Mouse (Mus musculus) MEL (cell line): ENCODE measurements around the gene Rtn4rl2. TPM values are rescaled to one million over a fixed set of nuclear protein-coding genes. Genes with fewer than 3 reads are reported as not detected.

ENCODE experiments used
- DNase-seq: peaks from one replicate; pipeline ENCODE4 v3.0.0; 2011; ENCODE audit warnings: low read depth, low spot score
- H3K27ac ChIP-seq: 2 replicates; pipeline ENCODE4 v1.5.1; 2012; ENCODE audit warnings: low read depth, mild to moderate bottlenecking, control low read depth, low read length, moderate library complexity; ENCODE audit not compliant: control insufficient read depth
- H3K27me3 ChIP-seq, 2 experiments: fragments of 150-350 bp in 1 of 2; sonication (generic) in 1 of 2; 2 replicates each; pipeline ENCODE4 v1.6.1; 2012; ENCODE audit warnings: low read length in 2 of 2, mild to moderate bottlenecking in 2 of 2, improper control_type of control experiment in 1 of 2, moderate library complexity in 1 of 2; ENCODE audit not compliant: insufficient read depth in 2 of 2, control insufficient read depth in 1 of 2
- H3K36me3 ChIP-seq, 2 experiments: 2 replicates each; pipeline ENCODE4 v1.6.1; 2012 to 2014; ENCODE audit warnings: low read length in 2 of 2, improper control_type of control experiment in 1 of 2, inconsistent platforms in 1 of 2, mild to moderate bottlenecking in 1 of 2; ENCODE audit not compliant: insufficient read depth in 2 of 2, control insufficient read depth in 1 of 2
- H3K4me1 ChIP-seq, 2 experiments: fragments of 150-350 bp in 1 of 2; sonication (generic) in 1 of 2; 2 replicates each; pipeline ENCODE4 v1.6.1; 2012; ENCODE audit warnings: low read length in 2 of 2, improper control_type of control experiment in 1 of 2, mild to moderate bottlenecking in 1 of 2; ENCODE audit not compliant: insufficient read depth in 2 of 2, control insufficient read depth in 1 of 2
- H3K4me3 ChIP-seq, 2 experiments: fragments of 150-350 bp in 1 of 2; sonication (generic) in 1 of 2; 2 replicates each; pipeline ENCODE4 v1.5.1; 2012; ENCODE audit warnings: low read depth in 2 of 2, low read length in 2 of 2, mild to moderate bottlenecking in 2 of 2, moderate library complexity in 2 of 2, control low read depth in 1 of 2, improper control_type of control experiment in 1 of 2; ENCODE audit not compliant: control insufficient read depth in 1 of 2, insufficient read depth in 1 of 2
- H3K79me2 ChIP-seq: 2 replicates; pipeline ENCODE4 v1.6.1; 2012; ENCODE audit warnings: mild to moderate bottlenecking, low read length, moderate library complexity; ENCODE audit not compliant: control insufficient read depth, poor library complexity, insufficient read depth
- H3K9ac ChIP-seq: 2 replicates; pipeline ENCODE4 v1.6.1; 2012; ENCODE audit warnings: low read depth, mild to moderate bottlenecking, control low read depth, low read length, moderate library complexity; ENCODE audit not compliant: control insufficient read depth, poor library complexity, severe bottlenecking
- H3K9me3 ChIP-seq: fragments of 150-350 bp; sonication (generic); replicated peaks from 2 replicates; pipeline ENCODE4 v1.6.1; 2012; ENCODE audit warnings: mild to moderate bottlenecking, low read length, improper control_type of control experiment, moderate library complexity; ENCODE audit not compliant: insufficient read depth
- CTCF ChIP-seq, 3 experiments: IDR thresholded peaks in 2 of 3; conservative IDR thresholded peaks in 1 of 3; 2 replicates each; pipeline ENCODE4 v1.5.1; 2011 to 2012; ENCODE audit warnings: low read length in 3 of 3, low read depth in 2 of 3, mild to moderate bottlenecking in 2 of 3, improper control_type of control experiment in 1 of 3, inconsistent platforms in 1 of 3, mixed read lengths in 1 of 3, moderate library complexity in 1 of 3; ENCODE audit not compliant: control insufficient read depth in 1 of 3, insufficient read depth in 1 of 3, poor library complexity in 1 of 3, severe bottlenecking in 1 of 3
- E2F4 ChIP-seq: IDR thresholded peaks from 2 replicates; pipeline ENCODE4 v1.6.1; 2011; ENCODE audit warnings: low read depth, low read length, improper control_type of control experiment, borderline replicate concordance
- ELF1 ChIP-seq: IDR thresholded peaks from 2 replicates; pipeline ENCODE4 v1.6.1; 2014; ENCODE audit warnings: low read depth, mild to moderate bottlenecking, inconsistent platforms, low read length, improper control_type of control experiment, moderate library complexity
- ETS1 ChIP-seq: IDR thresholded peaks from 2 replicates; pipeline ENCODE4 v1.6.1; 2012; ENCODE audit warnings: low read depth, mild to moderate bottlenecking, inconsistent platforms, low read length, improper control_type of control experiment, moderate library complexity
- GABPA ChIP-seq: IDR thresholded peaks from 2 replicates; pipeline ENCODE4 v1.6.1; 2012; ENCODE audit warnings: low read depth, mild to moderate bottlenecking, inconsistent platforms, low read length, improper control_type of control experiment, moderate library complexity
- HCFC1 ChIP-seq: IDR thresholded peaks from 2 replicates; pipeline ENCODE4 v1.6.1; 2012; ENCODE audit warnings: low read depth, mild to moderate bottlenecking, inconsistent platforms, low read length, improper control_type of control experiment, moderate library complexity
- KAT2A ChIP-seq: conservative IDR thresholded peaks from 2 replicates; pipeline ENCODE4 v1.6.1; 2012; ENCODE audit warnings: low read depth, low read length, improper control_type of control experiment, inconsistent platforms
- MXI1 ChIP-seq: IDR thresholded peaks from 2 replicates; pipeline ENCODE4 v1.6.1; 2011; ENCODE audit warnings: mild to moderate bottlenecking, low read depth, low read length, improper control_type of control experiment
- NRF1 ChIP-seq: IDR thresholded peaks from 2 replicates; pipeline ENCODE4 v1.6.1; 2014; ENCODE audit warnings: low read depth, mild to moderate bottlenecking, inconsistent platforms, low read length, improper control_type of control experiment, moderate library complexity; ENCODE audit not compliant: poor library complexity, insufficient read depth, severe bottlenecking
- RAD21 ChIP-seq: IDR thresholded peaks from 2 replicates; pipeline ENCODE4 v1.6.1; 2011; ENCODE audit warnings: mild to moderate bottlenecking, low read depth, low read length, improper control_type of control experiment
- RCOR1 ChIP-seq: IDR thresholded peaks from 2 replicates; pipeline ENCODE4 v1.6.1; 2012; ENCODE audit warnings: low read depth, mild to moderate bottlenecking, inconsistent platforms, low read length, improper control_type of control experiment
- SIN3A ChIP-seq: IDR thresholded peaks from 2 replicates; pipeline ENCODE4 v1.6.1; 2012; ENCODE audit warnings: low read length, improper control_type of control experiment, inconsistent platforms
- SMC3 ChIP-seq: IDR thresholded peaks from 2 replicates; pipeline ENCODE4 v1.6.1; 2011; ENCODE audit warnings: low read depth, low read length, improper control_type of control experiment
- TAL1 ChIP-seq: IDR thresholded peaks from 2 replicates; pipeline ENCODE4 v1.6.1; 2012; ENCODE audit warnings: mild to moderate bottlenecking, inconsistent platforms, low read length, moderate library complexity, mixed read lengths
- TCF12 ChIP-seq: IDR thresholded peaks from 2 replicates; pipeline ENCODE4 v1.6.1; 2014; ENCODE audit warnings: low read depth, mild to moderate bottlenecking, inconsistent platforms, low read length, improper control_type of control experiment, moderate library complexity
- ZC3H11A ChIP-seq: IDR thresholded peaks from 2 replicates; pipeline ENCODE4 v1.6.1; 2012; ENCODE audit warnings: low read depth, mild to moderate bottlenecking, inconsistent platforms, low read length, improper control_type of control experiment
- ZNF384 ChIP-seq: IDR thresholded peaks from 2 replicates; pipeline ENCODE4 v1.6.1; 2012; ENCODE audit warnings: low read depth, mild to moderate bottlenecking, inconsistent platforms, low read length, improper control_type of control experiment
- polyA plus RNA-seq, 2 experiments: library from polyadenylated mRNA; stranded (reverse) in 1 of 2; unstranded in 1 of 2; fragments of >175 nt in 1 of 2; fragments of >200 nt in 1 of 2; gene quantifications; 2 replicates each; pipeline versions ENCODE4 v1.2.1 to v1.2.4; 2012; ENCODE audit warnings: low replicate concordance in 2 of 2, low read depth in 1 of 2; ENCODE audit not compliant: insufficient read length in 2 of 2, insufficient read depth in 1 of 2, missing spikeins in 1 of 2
- total RNA-seq: library from RNA; depleted of rRNA; stranded (reverse); fragments of 300-350 nt; gene quantifications from 2 replicates; pipeline ENCODE4 v1.2.3, GENCODE M21; 2012

Gene Rtn4rl2
- total and polyA plus RNA-seq, 3 experiments = 0.12 to 1.1 TPM; not detected in 1

DNA sequence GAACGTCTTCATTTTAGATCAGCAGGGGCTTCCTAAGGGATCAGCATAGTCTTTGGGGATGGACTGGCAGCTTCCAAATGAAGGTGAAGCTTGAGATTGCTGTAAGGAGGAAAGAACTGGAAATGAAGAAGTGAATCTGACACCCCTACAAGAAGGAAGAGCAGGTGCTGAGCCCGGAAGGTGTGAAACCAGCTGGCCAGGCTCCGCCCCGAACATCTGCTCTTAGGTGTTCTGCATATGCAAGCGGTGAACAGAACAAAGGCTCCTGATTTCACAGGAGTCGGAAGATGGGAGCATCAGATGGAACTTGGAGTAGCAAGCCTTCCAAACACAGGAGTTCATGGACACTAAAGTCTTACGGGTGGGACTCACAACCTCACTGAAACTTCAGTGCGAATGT is 49.4 kb downstream of the Rtn4rl2 start:
- Histone ChIP-seq H3K9me3 (no peaks in the 10 kb centered on the region), H3K36me3 (peaks cover 0 to 3% of the 10 kb centered on the region in 2 experiments; a peak in 2 of 4 replicates), H3K27ac (no peak overlapping the region), H3K79me2 (peaks cover 27% of the 10 kb centered on the region), H3K27me3 (no peaks in the 10 kb centered on the region), H3K9ac (no peak overlapping the region), H3K4me1 (peaks cover 0 to 8% of the 10 kb centered on the region in 2 experiments; a peak in 2 of 4 replicates), H3K4me3 (no peak overlapping the region)
- no peak for DNase-seq
- TF ChIP-seq TAL1 = no peak
- no peak for TF ChIP-seq NRF1
- no peak for TF ChIP-seq HCFC1
- TF ChIP-seq E2F4 = no peak

DNA sequence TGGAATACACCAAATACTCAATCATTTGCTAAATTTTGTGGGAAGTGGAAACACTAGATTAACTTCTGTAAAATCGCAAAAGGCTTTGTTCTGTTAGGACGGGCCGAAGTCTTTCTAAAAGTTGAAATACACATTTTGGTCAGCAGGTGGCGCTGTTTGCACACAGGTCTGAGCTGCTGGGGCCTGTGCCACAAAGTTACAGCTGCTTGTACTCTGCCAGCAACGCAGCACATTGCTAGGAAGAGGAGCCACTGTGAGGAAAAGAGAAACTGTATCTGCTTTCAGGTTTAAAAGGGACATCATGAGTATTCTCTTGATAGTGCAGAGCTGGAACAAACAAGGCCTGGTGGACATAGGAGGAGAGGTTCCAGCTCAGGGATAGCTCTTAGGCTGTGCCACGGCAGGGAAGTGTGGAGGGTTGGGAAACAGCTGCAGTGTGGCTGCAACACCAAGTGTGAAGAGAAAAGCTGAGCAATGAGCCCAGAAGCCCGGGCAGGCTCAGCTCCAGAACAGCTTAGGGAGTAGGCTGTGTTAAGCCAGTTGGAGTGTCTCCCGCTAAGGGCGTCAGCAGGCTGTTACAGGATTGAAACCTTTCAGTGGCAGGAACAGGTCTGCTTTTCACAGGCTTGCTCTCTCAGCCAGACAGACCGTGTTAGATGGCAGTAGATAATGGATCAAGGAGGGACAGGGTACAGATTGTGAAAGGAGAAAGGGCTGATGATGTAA is 54.7 kb downstream of the Rtn4rl2 start:
- no peak overlapping the region for H3K4me3 ChIP-seq
- peaks cover 0 to 9% of the 10 kb centered on the region in 2 experiments; a peak in 1 of 4 replicates for H3K4me1 ChIP-seq
- H3K27me3 ChIP-seq = no peaks in the 10 kb centered on the region
- no peak overlapping the region for H3K9ac ChIP-seq
- peak; percentile 10; the same call in 1 of the 2 replicates for TF ChIP-seq ZNF384
- 0 out of 2 replicates have a peak, but pooled peaks have one; percentile 33 for TF ChIP-seq RCOR1
- no peak for TF ChIP-seq GABPA
- TF ChIP-seq KAT2A = no peak
- TF ChIP-seq TCF12 = no peak
- TF ChIP-seq HCFC1 = peak; percentile 60; the same call in 1 of the 2 replicates
- 0 out of 2 replicates have a peak, but pooled peaks have one; percentile 6 for TF ChIP-seq ETS1
- TF ChIP-seq SMC3 = peak; percentile 96
- TF ChIP-seq ELF1 = 0 out of 2 replicates have a peak, but pooled peaks have one; percentile 28
- TF ChIP-seq ZC3H11A = peak; percentile 96
- TF ChIP-seq RAD21 = no peak; the same call in none of the 2 replicates
- peak; percentile 79 for TF ChIP-seq SIN3A
- peak; percentile 77 to 99 (median 86); a peak in 5 of 6 replicates for TF ChIP-seq CTCF (IDR thresholded peaks at IDR 0.05 in 2 of 3, conservative IDR thresholded peaks at IDR 0.05 in 1 of 3; ENCODE audit: control insufficient read depth in 1 of 3, insufficient read depth in 1 of 3, low read depth in 2 of 3, low read length in 3 of 3, poor library complexity in 1 of 3, severe bottlenecking in 1 of 3)
- TF ChIP-seq MXI1 = peak; percentile 37; the same call in 1 of the 2 replicates
- H3K9me3 ChIP-seq = no peaks in the 10 kb centered on the region
- H3K79me2 ChIP-seq = peaks cover 16% of the 10 kb centered on the region
- no peak overlapping the region for H3K27ac ChIP-seq
- peaks cover 0 to 9% of the 10 kb centered on the region in 2 experiments; a peak in 2 of 4 replicates for H3K36me3 ChIP-seq
- peak; percentile 93 for DNase-seq
